Mouse (Mus musculus) frontal cortex, adult 2 months (tissue): Measurements from ENCODE around the gene Aarsd1. TPM values are rescaled to one million over a fixed set of nuclear protein-coding genes. Genes with fewer than 3 reads are reported as not detected.
"Not testable (repeated sequence)": the region's sequence is repeated elsewhere in the genome, so short reads cannot be mapped to it uniquely, and the experiment has no call there.

Experiments used
- DNase-seq, 2 experiments: peaks; one replicate each; pipeline ENCODE4 v3.0.0; 2022; ENCODE audit warnings: low spot score in 1 of 2; ENCODE audit errors: extremely low spot score in 1 of 2
- polyA plus RNA-seq: library from polyadenylated mRNA; depleted of rRNA; stranded (reverse); fragments of >200 nt; gene quantifications from 2 replicates; pipeline ENCODE4 v1.2.3, GENCODE M21; 2012; rRNA removed

Aarsd1 gene
- polyA plus RNA-seq, 1 experiment, result 53.5 TPM

DNA sequence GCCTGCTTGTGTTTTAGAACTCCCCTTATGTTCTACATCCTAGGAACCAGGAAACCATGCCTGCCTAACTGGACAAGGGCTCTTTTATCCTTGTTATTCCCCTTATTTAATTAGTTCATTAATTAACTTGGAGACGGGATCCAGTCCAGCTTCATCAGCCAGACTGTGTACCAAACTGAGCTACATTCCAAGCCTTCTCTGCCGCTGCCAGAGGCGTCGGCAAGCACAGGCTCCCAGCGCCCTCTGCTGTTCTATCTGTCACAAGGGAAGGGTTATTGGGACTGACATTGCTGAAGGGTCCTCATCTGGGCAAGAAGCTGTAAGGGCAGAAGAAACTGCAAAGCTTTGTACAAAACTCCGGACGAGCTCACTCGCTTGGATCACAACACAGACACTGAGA is 22.3 kb downstream of the Aarsd1 start:
- peak in 1 of 2 experiments; percentile 86 for DNase-seq

DNA sequence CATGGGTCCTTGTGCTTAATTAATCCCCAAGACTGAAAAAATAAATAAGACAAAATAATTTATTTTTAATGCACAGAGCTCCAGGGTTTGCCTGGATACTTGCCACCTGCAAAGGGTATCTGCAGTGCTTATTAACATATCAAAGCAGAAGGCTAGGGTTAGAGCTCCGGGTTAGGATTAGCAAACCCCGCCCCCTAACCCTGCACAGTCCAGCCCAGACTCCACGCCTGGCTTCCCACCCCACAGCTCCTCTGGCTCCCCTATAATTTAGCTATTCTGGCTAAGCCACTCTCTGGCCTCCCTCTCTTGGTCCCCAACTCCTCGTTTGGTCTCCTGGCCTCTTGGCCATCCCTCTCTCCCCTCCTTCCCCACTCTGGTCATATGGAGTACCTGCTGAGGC is 35.6 kb downstream of the Aarsd1 start:
- no peak for DNase-seq

DNA sequence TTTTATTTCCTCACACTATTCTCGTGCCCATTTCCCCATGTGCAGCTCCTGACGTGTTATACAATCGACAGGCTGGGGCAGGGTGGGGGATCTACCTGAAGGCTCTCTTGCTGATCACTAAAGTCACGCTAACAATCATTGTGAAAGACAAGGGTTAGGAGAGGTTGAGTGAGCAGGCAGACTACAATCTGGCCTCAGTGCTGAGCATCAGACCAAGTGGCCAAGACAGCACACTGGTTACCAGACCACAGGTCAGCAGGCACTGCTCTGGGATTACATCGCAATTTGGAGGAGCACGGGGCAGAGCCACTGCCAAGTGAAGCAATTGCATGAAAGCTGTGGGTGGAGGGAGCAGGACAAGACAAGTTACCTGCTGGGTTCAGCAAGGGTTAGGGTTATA is 38.5 kb downstream of the Aarsd1 start:
- no peak for DNase-seq

DNA sequence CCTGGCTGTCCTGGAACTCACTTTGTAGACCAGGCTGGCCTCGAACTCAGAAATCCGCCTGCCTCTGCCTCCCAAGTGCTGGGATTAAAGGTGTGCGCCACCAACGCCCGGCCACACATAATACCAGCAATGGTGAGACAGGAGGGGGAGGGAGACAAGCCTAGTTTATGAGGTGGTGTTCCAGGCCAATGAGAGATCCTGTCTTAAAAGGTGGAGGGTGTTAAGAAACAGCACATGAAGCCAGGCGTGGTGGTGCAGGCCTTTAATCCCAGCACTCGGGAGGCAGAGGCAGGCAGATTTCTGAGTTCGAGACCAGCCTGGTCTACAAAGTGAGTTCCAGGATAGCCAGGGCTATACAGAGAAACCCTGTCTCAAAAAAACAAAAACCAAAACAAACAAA is 39.2 kb downstream of the Aarsd1 start:
- not testable (repeated sequence) for DNase-seq

DNA sequence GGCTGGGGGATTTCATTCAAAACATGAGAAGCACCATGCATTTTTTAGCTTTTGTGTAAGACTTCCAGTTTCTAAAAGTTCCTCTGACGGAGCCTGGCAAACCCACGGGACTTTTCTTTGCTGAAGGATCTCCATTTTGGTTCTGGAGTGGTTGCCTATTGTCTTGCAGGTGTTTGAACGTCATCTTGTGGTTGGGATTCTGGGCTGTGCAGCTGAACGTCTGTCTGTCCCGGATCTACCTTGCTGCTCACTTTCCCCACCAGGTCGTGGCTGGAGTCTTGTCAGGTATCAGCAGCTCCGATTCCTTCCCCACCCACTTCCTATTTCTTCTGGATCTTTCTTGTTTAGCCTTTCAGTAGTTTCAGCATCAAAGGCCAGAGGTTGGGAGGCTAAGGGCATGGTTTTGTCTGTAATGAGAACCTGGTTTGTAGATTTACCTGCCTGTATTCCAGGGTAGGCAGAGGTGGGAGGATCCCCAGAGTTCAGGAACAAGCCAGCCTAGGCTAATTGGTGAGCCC is 42.9 kb downstream of the Aarsd1 start:
- no peak for DNase-seq

DNA sequence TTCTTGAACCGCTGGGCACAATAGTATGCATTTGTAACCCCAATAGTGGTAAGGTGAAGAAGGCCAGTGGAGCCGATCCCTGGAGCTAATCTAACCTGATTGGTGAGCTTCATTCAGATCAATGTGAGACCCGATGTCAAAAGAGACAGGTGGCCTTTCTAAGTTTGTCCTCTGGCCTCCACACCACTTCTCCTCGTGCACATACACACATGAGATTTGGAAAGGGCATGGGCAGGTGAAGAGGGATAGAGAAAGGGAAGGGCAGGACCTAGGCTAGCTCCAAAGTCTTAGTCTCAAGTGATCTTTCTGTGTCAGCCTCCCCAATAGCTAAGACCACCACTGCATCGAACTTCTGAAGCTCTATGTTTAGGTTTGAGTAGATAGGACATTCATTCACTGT is 47.3 kb downstream of the Aarsd1 start:
- DNase-seq, result no peak

DNA sequence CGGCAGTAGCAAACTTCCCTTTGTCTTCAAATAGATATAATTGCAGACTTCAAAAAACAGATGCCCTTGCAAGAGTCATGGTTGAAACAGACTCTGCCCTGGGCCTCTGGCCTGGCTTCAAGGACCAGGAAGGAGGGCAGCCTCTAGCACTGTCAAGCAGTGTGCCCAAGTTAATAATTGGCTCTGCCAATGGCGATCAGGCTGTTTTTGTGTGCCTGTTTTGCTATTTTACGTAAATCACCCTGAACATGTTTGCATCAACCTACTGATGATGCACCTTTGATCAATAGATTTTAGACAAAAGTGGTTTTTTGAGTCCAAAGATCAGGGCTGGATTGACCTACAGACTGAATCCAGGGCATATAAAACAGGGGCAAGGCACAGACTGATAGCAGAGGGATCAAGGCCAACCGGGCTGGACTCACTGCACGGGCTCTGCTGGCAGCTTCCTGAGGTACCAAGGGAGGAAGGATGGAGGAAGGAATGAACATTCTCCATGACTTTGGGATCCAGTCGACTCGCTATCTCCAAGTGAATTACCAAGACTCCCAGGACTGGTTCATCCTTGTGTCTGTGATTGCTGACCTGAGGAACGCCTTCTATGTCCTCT is 50.0 kb downstream of the Aarsd1 start, which contains the start of gene G6pc:
Gene G6pc (plus strand): TSS at position 236 of the 610 bp plus-strand sequence.
- no peak for DNase-seq

DNA sequence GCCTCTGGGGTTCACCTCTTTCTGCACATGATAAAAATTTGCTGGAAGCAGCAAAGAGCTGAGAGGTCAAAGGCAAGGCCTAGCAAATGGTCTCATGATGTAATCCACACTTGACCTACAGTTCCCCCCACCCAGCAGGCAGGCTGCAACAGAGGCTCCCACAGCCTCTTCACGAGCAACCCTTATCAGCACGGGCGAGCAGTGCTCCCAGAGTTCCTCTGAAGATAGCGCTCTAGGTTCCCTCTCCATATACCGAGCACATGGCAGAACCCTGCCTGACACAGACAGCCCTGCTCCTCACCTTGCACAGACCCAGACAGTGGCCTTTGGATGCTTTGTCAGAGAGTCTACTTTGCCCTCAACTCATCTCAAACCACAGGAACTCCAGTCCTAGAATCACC is 52.9 kb downstream of the Aarsd1 start:
- DNase-seq, result no peak

DNA sequence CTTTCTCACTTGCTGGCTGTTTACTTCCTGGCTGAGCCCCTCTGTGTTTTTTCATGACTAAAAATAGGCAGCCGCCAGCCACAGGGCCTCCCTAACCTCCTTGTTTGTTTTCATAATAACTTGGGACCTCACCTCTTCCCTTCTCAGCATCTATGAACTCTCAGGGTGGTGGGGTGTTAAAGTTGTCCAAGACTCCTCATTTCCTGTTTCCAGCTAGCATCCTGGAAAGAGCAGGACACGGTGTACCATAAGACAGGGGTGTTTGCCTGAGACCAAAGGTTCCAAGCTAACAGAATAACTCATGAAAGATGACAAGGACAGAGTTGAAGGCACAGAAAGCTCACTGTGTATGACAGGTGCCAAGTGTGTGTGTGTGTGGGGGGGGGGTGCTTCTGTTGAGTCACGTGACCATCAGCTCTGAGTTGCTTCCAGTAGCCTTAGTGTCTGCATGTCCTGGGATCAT is 56.7 kb downstream of the Aarsd1 start:
- DNase-seq, result no peak

DNA sequence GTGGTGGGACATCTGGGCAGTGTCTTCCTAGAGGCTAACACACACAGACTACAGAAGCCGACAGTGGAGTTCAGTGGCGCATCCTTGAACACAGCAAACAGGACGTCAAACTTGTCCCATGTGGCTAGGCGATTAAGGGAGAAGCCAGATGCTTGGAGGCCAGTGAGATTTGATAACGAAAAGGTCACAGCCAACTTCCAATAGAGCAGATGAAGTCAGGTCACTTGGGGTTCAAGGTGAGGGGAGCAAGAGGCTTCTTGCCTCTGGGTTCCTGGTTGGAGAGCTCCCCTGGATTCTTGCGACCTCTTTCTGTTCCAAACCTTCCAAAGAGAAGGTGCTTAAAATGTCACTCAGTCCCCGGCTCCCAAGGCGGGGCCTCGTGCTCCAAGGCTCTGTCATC is 57.6 kb downstream of the Aarsd1 start:
- no peak for DNase-seq

DNA sequence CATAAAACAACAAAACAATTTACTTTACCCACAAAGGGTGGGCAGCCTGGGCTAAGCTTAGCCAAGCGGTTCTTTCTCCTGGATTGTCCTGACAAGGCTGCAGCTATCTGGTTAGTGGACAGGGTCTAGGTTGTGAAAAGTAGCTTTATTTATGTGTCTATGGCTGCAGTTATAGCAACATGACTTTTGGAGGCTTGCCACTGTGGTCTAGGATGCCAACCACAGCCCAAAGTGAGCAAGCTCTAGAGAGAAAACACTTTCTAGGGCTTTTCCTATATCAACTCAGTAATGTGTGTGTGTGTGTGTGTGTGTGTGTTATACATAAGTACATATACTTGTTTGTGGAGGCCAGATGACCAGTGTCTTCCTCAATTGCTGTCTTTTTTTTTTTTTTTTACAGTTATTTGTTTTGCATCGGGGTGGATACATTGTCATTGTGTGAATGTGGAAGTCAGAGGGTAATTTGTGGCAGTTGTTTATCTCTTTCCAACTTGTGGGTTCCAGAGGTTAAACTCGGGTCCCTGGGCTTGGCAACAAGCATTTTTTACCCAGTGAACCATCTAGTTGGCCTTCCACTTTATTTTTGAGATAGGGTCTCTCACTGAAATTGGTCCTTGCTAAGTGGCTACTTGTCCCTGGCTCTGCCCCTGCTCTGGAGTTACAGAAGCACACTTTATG is 59.8 kb downstream of the Aarsd1 start:
- DNase-seq, result no peak

Other genes starting within 250 kb of the Aarsd1 start
- 65.8 TPM in 2 replicates for gene Cntnap1, start 247.1 kb downstream of the Aarsd1 start, polyA plus RNA-seq
- gene Plekhh3, start 246.3 kb downstream of the Aarsd1 start, polyA plus RNA-seq, result 15.8 and 17.9 TPM in 2 replicates
- gene Ccr10, start 242.2 kb downstream of the Aarsd1 start, polyA plus RNA-seq, result 0.36 and 0.42 TPM in 2 replicates
- 44.8 and 50.3 TPM in 2 replicates for gene Ezh1, start 191.2 kb downstream of the Aarsd1 start, polyA plus RNA-seq
- 65.6 and 82.1 TPM in 2 replicates for gene Ramp2, start 171.6 kb downstream of the Aarsd1 start, polyA plus RNA-seq
- 63.8 TPM in 2 replicates for gene Vps25, start 163.9 kb downstream of the Aarsd1 start, polyA plus RNA-seq
- 10.8 and 12.5 TPM in 2 replicates for gene Wnk4, start 157.0 kb downstream of the Aarsd1 start, polyA plus RNA-seq
- 0.71 and 0.84 TPM in 2 replicates for gene Cntd1, start 138.6 kb downstream of the Aarsd1 start, polyA plus RNA-seq
- gene Coa3, start 138.5 kb downstream of the Aarsd1 start, polyA plus RNA-seq, result 147 and 151 TPM in 2 replicates
- 177 and 195 TPM in 2 replicates for gene Becn1, start 115.3 kb downstream of the Aarsd1 start, polyA plus RNA-seq
- 101 and 108 TPM in 2 replicates for gene Psme3, start 101.4 kb downstream of the Aarsd1 start, polyA plus RNA-seq
- 4.5 and 5.1 TPM in 2 replicates for gene Aoc2, start 92.6 kb downstream of the Aarsd1 start, polyA plus RNA-seq
- gene Aoc3, start 87.0 kb downstream of the Aarsd1 start, polyA plus RNA-seq, result 0.71 and 0.88 TPM in 2 replicates
- not detected in 2 replicates for gene G6pc, start 50.1 kb downstream of the Aarsd1 start, polyA plus RNA-seq
- 3.6 and 4.1 TPM in 2 replicates for gene Gm27029, start 7.2 kb upstream of the Aarsd1 start, polyA plus RNA-seq
- 33.4 and 33.7 TPM in 2 replicates for gene Rundc1, start 7.5 kb upstream of the Aarsd1 start, polyA plus RNA-seq
- 4.1 and 6.6 TPM in 2 replicates for gene Ptges3l, start 7.7 kb upstream of the Aarsd1 start, polyA plus RNA-seq
- 480 and 588 TPM in 2 replicates for gene Rpl27, start 24.7 kb upstream of the Aarsd1 start, polyA plus RNA-seq
- 9.0 and 9.1 TPM in 2 replicates for gene Ifi35, start 30.8 kb upstream of the Aarsd1 start, polyA plus RNA-seq
- 155 and 173 TPM in 2 replicates for gene Rnd2, start 47.4 kb upstream of the Aarsd1 start, polyA plus RNA-seq
- 41.3 and 41.4 TPM in 2 replicates for gene Vat1, start 48.6 kb upstream of the Aarsd1 start, polyA plus RNA-seq
- 0.99 and 1.0 TPM in 2 replicates for gene Brca1, start 134.3 kb upstream of the Aarsd1 start, polyA plus RNA-seq
- gene Nbr1, start 134.5 kb upstream of the Aarsd1 start, polyA plus RNA-seq, result 114 and 124 TPM in 2 replicates
- gene Tmem106a, start 164.6 kb upstream of the Aarsd1 start, polyA plus RNA-seq, result 4.2 and 4.8 TPM in 2 replicates
- gene Gm11634, start 181.6 kb upstream of the Aarsd1 start, polyA plus RNA-seq, result not detected in 2 replicates
- 9.4 and 11.9 TPM in 2 replicates for gene Rdm1, start 209.6 kb upstream of the Aarsd1 start, polyA plus RNA-seq
- gene Arl4d, start 247.9 kb upstream of the Aarsd1 start, polyA plus RNA-seq, result 26.6 and 38.8 TPM in 2 replicates